Mouse (Mus musculus) G1E (cell line): ENCODE data around the gene Tert. TPM values are rescaled to one million over a fixed set of nuclear protein-coding genes. Genes with fewer than 3 reads are reported as not detected.

Experiments
- ATAC-seq: 2 replicates; pipeline ENCODE4 v1.8.0; 2016; ENCODE audit warnings: mild to moderate bottlenecking; ENCODE audit not compliant: insufficient number of reproducible peaks, poor library complexity, low FRiP score, severe bottlenecking; ENCODE audit errors: extremely low read depth
- DNase-seq: peaks from one replicate; pipeline ENCODE4 v3.0.0; 2012; ENCODE audit warnings: low spot score
- H3K27me3 ChIP-seq: 2 replicates; pipeline ENCODE4 v1.6.1; 2012; ENCODE audit warnings: mild to moderate bottlenecking, low read length, inconsistent platforms; ENCODE audit not compliant: insufficient read depth
- H3K36me3 ChIP-seq: replicated peaks from 2 replicates; pipeline ENCODE3; 2012; ENCODE audit warnings: mild to moderate bottlenecking, inconsistent platforms
- H3K4me1 ChIP-seq: 2 replicates; pipeline ENCODE4 v1.6.1; 2012; ENCODE audit warnings: low read depth, low read length, inconsistent platforms, mixed read lengths; ENCODE audit not compliant: insufficient read depth
- H3K4me3 ChIP-seq: 2 replicates; pipeline ENCODE4 v1.5.1; 2012; ENCODE audit warnings: low read depth, mild to moderate bottlenecking, inconsistent platforms, low read length, moderate library complexity, mixed read lengths
- H3K9me3 ChIP-seq: replicated peaks from 2 replicates; pipeline ENCODE4 v1.6.1; 2012; ENCODE audit warnings: inconsistent platforms
- CTCF ChIP-seq: IDR thresholded peaks from 2 replicates; pipeline ENCODE4 v1.5.1; 2012; ENCODE audit warnings: low read depth, low read length, inconsistent platforms, mixed read lengths
- GATA1 ChIP-seq: IDR thresholded peaks from 2 replicates; pipeline ENCODE4 v1.6.1; 2012; ENCODE audit warnings: borderline replicate concordance, low read length, inconsistent platforms, mixed read lengths
- GATA2 ChIP-seq: IDR thresholded peaks from 2 replicates; pipeline ENCODE4 v1.6.1; 2012; ENCODE audit warnings: low read depth, low read length, inconsistent platforms, borderline replicate concordance
- POLR2AphosphoS5 ChIP-seq: IDR thresholded peaks from 2 replicates; pipeline ENCODE4 v1.6.1; 2012; ENCODE audit warnings: low read depth, low read length, inconsistent platforms; ENCODE audit not compliant: insufficient replicate concordance
- TAL1 ChIP-seq: conservative IDR thresholded peaks from 2 replicates; pipeline ENCODE4 v1.6.1; 2012; ENCODE audit warnings: low read depth, low read length, inconsistent platforms, mixed read lengths
- polyA plus RNA-seq: library from polyadenylated mRNA; stranded (reverse); fragments of >175 nt; gene quantifications from 2 replicates; pipeline ENCODE4 v1.2.3, GENCODE M21; 2012
- total RNA-seq, 2 experiments: library from RNA; stranded (forward) in 1 of 2; stranded (reverse) in 1 of 2; fragments of 200-1000 nt in 1 of 2; fragments of >200 nt in 1 of 2; fragmentation: Nextera tagmentation in 1 of 2; gene quantifications; 2 replicates each; pipeline ENCODE4 v1.2.3; 2014 to 2017

The Tert gene
- total and polyA plus RNA-seq, 3 experiments: 0.11 TPM; not detected in 2

DNA sequence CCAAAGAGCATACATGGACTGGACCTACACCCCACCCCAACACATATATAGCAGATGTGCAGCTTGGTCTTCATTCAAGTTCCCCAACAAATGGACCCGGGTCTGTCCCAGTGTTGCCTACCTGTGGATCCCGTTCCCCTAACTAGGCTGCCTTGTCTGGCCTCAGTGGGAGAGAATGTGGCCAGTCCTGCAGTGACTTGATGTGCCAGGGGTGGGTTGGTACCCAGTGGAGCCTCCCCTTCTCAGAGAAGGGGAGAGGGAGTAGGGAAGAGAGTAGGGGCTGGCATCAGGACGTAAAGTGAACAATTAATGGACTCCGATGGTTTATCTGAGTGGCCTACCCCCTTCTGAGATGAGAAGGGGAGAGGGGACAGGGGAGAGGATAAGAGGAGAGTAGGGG lies 23.7 kb upstream of the Tert start:
- DNase-seq: peak; percentile 18
- no peaks in the 10 kb centered on the region for H3K9me3 ChIP-seq
- peaks cover 5% of the 10 kb centered on the region for H3K27me3 ChIP-seq
- H3K4me3 ChIP-seq: peak overlapping the region; percentile 98
- H3K36me3 ChIP-seq: peaks cover 33% of the 10 kb centered on the region
- TF ChIP-seq CTCF (no peak), POLR2AphosphoS5 (no peak), TAL1 (no peak), GATA2 (no peak), GATA1 (no peak)
- peaks cover 23% of the 10 kb centered on the region for H3K4me1 ChIP-seq
- ATAC-seq: no peak

DNA sequence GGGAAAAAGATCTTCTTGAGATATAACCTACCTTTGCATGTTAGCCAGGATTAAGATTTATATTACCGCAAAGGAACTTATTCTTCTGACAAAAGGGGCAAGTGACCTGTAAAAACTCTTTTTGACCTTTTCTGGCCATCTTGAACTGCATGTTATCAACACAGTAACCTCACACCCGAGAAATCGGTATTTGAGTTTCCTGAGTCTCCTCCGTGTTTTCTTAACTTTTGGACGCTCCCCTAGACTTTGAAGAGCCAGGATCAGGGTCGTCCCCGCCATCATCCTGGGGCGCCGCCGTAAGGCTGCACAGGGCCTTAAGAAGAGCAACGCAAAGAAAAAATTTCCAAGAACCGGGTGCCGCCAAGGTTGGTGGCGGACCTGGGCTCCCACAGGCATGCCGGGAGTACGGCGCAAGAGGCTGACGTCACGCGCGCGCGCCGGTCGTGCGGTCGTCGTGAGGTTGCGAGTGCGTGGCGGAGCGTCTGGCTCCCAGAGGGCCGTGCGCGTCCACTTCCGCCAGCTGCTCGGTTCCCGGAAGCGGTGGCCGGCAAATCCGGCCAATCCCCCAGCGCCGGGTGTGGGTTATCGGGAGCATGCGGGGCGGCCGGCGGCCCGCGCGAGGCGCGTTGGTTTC lies 23.1 kb upstream of the Tert start, which contains the start of gene Clptm1l:
Gene Clptm1l (plus strand): TSS at position 485 of the 634 bp plus-strand sequence.
- ATAC-seq (peak; percentile 83), DNase-seq (peak; percentile 97)
- Histone ChIP-seq H3K27me3 (peaks cover 5% of the 10 kb centered on the region), H3K4me1 (peaks cover 23% of the 10 kb centered on the region), H3K9me3 (no peaks in the 10 kb centered on the region), H3K4me3 (peak within 1 kb of the TSS; percentile 98), H3K36me3 (peaks cover 39% of the 10 kb centered on the region)
- TF ChIP-seq POLR2AphosphoS5: no peak
- TF ChIP-seq TAL1: no peak
- TF ChIP-seq GATA1: no peak
- TF ChIP-seq CTCF: no peak
- no peak for TF ChIP-seq GATA2

DNA sequence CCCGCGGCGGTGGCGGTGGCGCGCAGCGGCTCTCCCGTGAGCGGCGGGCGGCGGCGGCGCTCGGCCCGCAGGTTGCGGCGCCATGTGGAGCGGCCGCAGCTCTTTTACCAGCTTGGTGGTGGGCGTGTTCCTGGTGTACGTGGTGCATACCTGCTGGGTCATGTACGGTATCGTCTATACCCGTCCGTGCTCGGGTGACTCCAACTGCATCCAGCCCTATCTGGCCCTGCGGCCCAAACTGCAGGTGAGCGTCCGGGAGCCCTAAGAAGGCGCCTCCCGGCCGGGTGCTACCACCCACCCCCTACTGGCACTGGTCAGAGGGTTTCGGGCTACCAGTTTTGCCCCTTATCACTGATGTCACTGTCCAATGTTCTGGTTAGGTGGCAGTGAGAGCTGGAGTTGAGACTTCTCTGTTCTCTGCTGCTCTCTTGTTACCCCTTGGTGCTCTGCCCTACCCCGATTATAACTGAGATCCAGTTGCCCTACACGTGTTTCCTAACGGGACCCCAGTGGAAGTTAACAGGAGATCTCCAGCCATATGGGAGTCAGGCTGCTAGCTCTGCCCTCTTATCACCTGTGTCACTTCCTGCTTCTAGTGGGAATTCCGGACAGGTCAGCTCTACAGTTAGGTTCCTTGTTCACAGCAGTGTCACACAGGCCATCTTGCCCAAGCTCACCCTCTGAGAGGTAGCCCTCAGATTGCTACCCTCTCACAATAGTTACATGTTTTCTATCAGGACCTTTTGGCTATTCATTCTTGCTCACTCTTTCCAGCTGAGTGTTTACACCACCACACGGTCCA lies 22.4 kb upstream of the Tert start:
- Histone ChIP-seq H3K9me3 (no peaks in the 10 kb centered on the region), H3K4me3 (peak overlapping the region; percentile 98), H3K27me3 (no peaks in the 10 kb centered on the region), H3K4me1 (peaks cover 23% of the 10 kb centered on the region), H3K36me3 (peaks cover 46% of the 10 kb centered on the region)
- DNase-seq: peak; percentile 37
- TF ChIP-seq GATA1 (no peak), TAL1 (no peak), POLR2AphosphoS5 (no peak), GATA2 (no peak), CTCF (no peak)
- peak; percentile 15; the same call in 1 of the 2 replicates for ATAC-seq

DNA sequence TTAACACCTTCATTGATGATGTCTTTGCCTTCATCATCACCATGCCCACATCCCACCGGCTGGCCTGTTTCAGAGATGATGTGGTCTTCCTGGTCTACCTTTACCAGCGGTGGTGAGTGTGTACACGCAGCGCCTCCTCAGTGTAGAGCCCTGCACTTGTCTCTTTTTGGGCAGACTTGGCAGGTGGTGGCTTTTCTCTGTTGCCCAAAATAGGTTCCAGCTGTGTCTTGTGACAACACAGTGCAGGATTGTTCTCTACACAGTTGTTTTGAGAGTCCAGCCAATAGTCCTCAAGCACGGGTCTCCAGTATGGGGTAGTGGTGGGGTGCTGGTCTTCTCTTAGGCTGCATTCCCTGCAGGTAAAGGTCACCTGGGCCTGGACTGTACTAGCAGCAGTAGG lies 8.3 kb upstream of the Tert start:
- TF ChIP-seq GATA2 (no peak), TAL1 (no peak), CTCF (no peak)
- Histone ChIP-seq H3K27me3 (no peaks in the 10 kb centered on the region), H3K4me1 (no peaks in the 10 kb centered on the region), H3K36me3 (peaks cover 93% of the 10 kb centered on the region), H3K4me3 (no peak overlapping the region), H3K9me3 (no peaks in the 10 kb centered on the region)
- ATAC-seq: no peak
- DNase-seq: no peak

DNA sequence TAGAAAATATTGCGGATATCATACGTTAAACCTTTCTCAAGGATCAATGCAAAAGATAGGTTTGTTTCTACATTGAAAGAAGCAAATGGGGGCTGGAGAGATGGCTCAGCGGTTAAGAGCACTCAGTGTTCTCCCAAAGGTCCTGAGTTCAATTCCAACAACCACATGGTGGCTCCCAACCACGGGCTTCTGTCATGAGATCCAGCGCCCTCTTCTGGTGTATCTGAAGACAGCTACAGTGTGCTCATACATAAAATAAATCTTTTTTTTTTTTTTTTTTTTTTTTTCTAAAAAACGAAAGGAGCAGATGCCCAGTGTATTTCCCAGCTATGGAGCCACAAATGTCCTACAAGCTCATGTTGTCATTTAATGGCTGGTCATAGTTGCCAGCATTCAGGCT lies 6.1 kb upstream of the Tert start:
- no peaks in the 10 kb centered on the region for H3K27me3 ChIP-seq
- ATAC-seq (no peak), DNase-seq (no peak)
- no peaks in the 10 kb centered on the region for H3K4me1 ChIP-seq
- TF ChIP-seq POLR2AphosphoS5: no peak
- no peak for TF ChIP-seq GATA1
- no peak for TF ChIP-seq TAL1
- no peak for TF ChIP-seq CTCF
- TF ChIP-seq GATA2: no peak
- H3K36me3 ChIP-seq: peaks cover 71% of the 10 kb centered on the region
- H3K9me3 ChIP-seq: no peaks in the 10 kb centered on the region
- no peak overlapping the region for H3K4me3 ChIP-seq

DNA sequence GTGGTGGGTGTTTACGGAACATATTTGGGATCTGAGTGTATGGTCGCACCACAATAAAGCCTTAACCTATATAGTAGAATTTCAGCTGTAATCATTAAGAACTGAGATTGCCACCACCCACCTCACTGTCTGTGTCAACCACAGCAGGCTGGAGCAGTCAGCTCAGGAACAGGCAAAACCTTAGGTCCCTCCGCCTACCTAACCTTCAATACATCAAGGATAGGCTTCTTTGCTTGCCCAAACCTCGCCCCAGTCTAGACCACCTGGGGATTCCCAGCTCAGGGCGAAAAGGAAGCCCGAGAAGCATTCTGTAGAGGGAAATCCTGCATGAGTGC lies 334 bp upstream of the Tert start:
- TF ChIP-seq GATA2: no peak
- TF ChIP-seq CTCF: no peak
- no peak for TF ChIP-seq GATA1
- no peak for TF ChIP-seq TAL1
- TF ChIP-seq POLR2AphosphoS5: no peak
- Histone ChIP-seq H3K4me1 (no peaks in the 10 kb centered on the region), H3K27me3 (peaks cover 8% of the 10 kb centered on the region; the same call in 1 of the 2 replicates), H3K9me3 (no peaks in the 10 kb centered on the region), H3K4me3 (no peak overlapping the region), H3K36me3 (peaks cover 15% of the 10 kb centered on the region)
- no peak for DNase-seq
- ATAC-seq: no peak
